9 mouse cellular contexts compared by ENCODE assay signal in genomic region chr15:9074671-9075070, GRCm38 (mm10). TPM values are rescaled to one million over a fixed set of nuclear protein-coding genes. Genes with fewer than 3 reads are reported as not detected.
DNase-seq lines count a peak whose midpoint lies in the region; ATAC-seq lines count a peak whose summit lies in the region.
"Had no signal": no experiment of that assay in that cellular context is flagged by ENCODE, and none has a peak within 500 bp of the region (broad histone marks: within the 10 kb centered on the region; RNA-seq: fewer than 3 reads in every experiment).

No protein-coding gene starts in this region.

- WGBS in lung, embryonic 15.5 days: 5% methylated on average over 4 of the region's 4 CpGs
- WGBS in kidney, embryonic 15.5 days: 16% methylated on average over 4 of the region's 4 CpGs

- intact Hi-C loops in gastrocnemius, postnatal 14 days (cut with DNase I; ENCODE audit: low total_unique reads): no loop called here

- H3K27ac ChIP-seq in lung, embryonic 15.5 days: no peak overlapping the region; the same call in 1 of the 2 replicates
- H3K27ac ChIP-seq in kidney, embryonic 15.5 days: no peak overlapping the region
- H3K27ac ChIP-seq: neural tube, embryonic 12.5 days had no signal

- H3K4me3 ChIP-seq in lung, embryonic 15.5 days: no peak overlapping the region
- peak overlapping the region; percentile 89 for H3K4me3 ChIP-seq in erythroblast, embryonic 14.5 days (replicated peaks)
- no peak overlapping the region for H3K4me3 ChIP-seq in kidney, embryonic 15.5 days (replicated peaks)
- H3K4me3 ChIP-seq: neural tube, embryonic 12.5 days had no signal

- no peak for DNase-seq in lung, adult 18-20 months
- DNase-seq in spleen, postnatal 36 days (ENCODE audit: low spot score in 2 of 2): peak; percentile 61 to 78
- DNase-seq in gastrocnemius, adult 18-20 months (ENCODE audit: low spot score): no peak
- no peak for DNase-seq in cerebellum, adult 9-10 months
- DNase-seq in gastrocnemius, postnatal 14 days: no peak

- ATAC-seq in lung, embryonic 15.5 days (ENCODE audit: borderline replicate concordance, extremely low read depth, low FRiP score, low TSS enrichment): no peak
- no peak for ATAC-seq in kidney, embryonic 15.5 days (replicated peaks; ENCODE audit: low FRiP score)

- H3K36me3 ChIP-seq in lung, embryonic 15.5 days: no peaks in the 10 kb centered on the region
- peaks cover 78% of the 10 kb centered on the region for H3K36me3 ChIP-seq in erythroblast, embryonic 14.5 days (ENCODE audit: control insufficient read depth)
- no peaks in the 10 kb centered on the region for H3K36me3 ChIP-seq in kidney, embryonic 15.5 days
- H3K36me3 ChIP-seq: neural tube, embryonic 12.5 days had no signal

- peak overlapping the region; percentile 77 for H3K4me2 ChIP-seq in lung, embryonic 15.5 days
- H3K4me2 ChIP-seq in kidney, embryonic 15.5 days: peak overlapping the region; percentile 27; the same call in 1 of the 2 replicates
- H3K4me2 ChIP-seq: neural tube, embryonic 12.5 days had no signal

- H3K9me3 ChIP-seq in lung, embryonic 15.5 days: no peaks in the 10 kb centered on the region
- H3K9me3 ChIP-seq in erythroblast, embryonic 14.5 days (ENCODE audit: control insufficient read depth, low read length): no peaks in the 10 kb centered on the region
- H3K9me3 ChIP-seq in kidney, embryonic 15.5 days (replicated peaks): no peaks in the 10 kb centered on the region
- H3K9me3 ChIP-seq: neural tube, embryonic 12.5 days had no signal

- no peak overlapping the region for H3K9ac ChIP-seq in lung, embryonic 15.5 days
- H3K9ac ChIP-seq in kidney, embryonic 15.5 days: no peak overlapping the region
- H3K9ac ChIP-seq: neural tube, embryonic 12.5 days had no signal

- H3K4me1 ChIP-seq in lung, embryonic 15.5 days: peaks cover 63% of the 10 kb centered on the region
- H3K4me1 ChIP-seq in erythroblast, embryonic 14.5 days (ENCODE audit: control insufficient read depth): peaks cover 74% of the 10 kb centered on the region
- peaks cover 51% of the 10 kb centered on the region for H3K4me1 ChIP-seq in kidney, embryonic 15.5 days

- no peaks in the 10 kb centered on the region for H3K27me3 ChIP-seq in lung, embryonic 15.5 days
- H3K27me3 ChIP-seq in erythroblast, embryonic 14.5 days (ENCODE audit: control insufficient read depth): no peaks in the 10 kb centered on the region
- H3K27me3 ChIP-seq in kidney, embryonic 15.5 days: no peaks in the 10 kb centered on the region
- H3K27me3 ChIP-seq: neural tube, embryonic 12.5 days had no signal

RNA-seq across cellular contexts. Expression of gene Nadk2, which starts 3.6 kb away (rescaled TPM):
- 33.0 and 35.6 TPM in 2 replicates for polyA plus RNA-seq in lung, embryonic 15.5 days (2015; fragmentation: Nextera tagmentation; extraction: Ambion mirVana)
- polyA plus RNA-seq in erythroblast, embryonic 14.5 days (2012): 7.3 and 10.8 TPM in 2 replicates
- 27.0 and 27.3 TPM in 2 replicates for polyA plus RNA-seq in kidney, embryonic 15.5 days (2015; fragmentation: Nextera tagmentation; extraction: Ambion mirVana)
- total RNA-seq in gastrocnemius, adult 18-20 months (2021): 10 to 100 TPM; 37.0 to 37.7 TPM
- 10 to 100 TPM; 21.1 to 25.0 TPM for total RNA-seq in gastrocnemius, postnatal 14 days (2021)

Comparison
In these comparisons a context has a peak if more than half of its experiments do, and no peak if none do; other contexts are left out.
1. DNase-seq: peak in spleen, postnatal 36 days (2 of 2); none in lung, adult 18-20 months (0 of 2), gastrocnemius, adult 18-20 months (single experiment), cerebellum, adult 9-10 months (single experiment) and gastrocnemius, postnatal 14 days (single experiment).